Mouse (Mus musculus): Measurements from ENCODE around the gene Cabp2.
A peak's percentile ranks its signal among the peaks of the same experiment; 100 is the strongest.

Gene Cabp2

GRCm38 (mm10) chr19:4082219-4082965, 1.0 kb downstream of the Cabp2 start:
- DNase-seq (ENCODE audit: low spot score), result no peak

- no peak for DNase-seq (ENCODE audit: low spot score)
These were observed 1.9 kb downstream of the Cabp2 start for GRCm38 (mm10) chr19:4083316-4083715.

- DNase-seq (ENCODE audit: low spot score), result no peak
These were observed 2.4 kb downstream of the Cabp2 start for GRCm38 (mm10) chr19:4083826-4084225.

GRCm38 (mm10) chr19:4084984-4085383, 3.6 kb downstream of the Cabp2 start:
- no peak for DNase-seq (ENCODE audit: low spot score)

- no peak for DNase-seq (ENCODE audit: low spot score)
These were observed 4.8 kb downstream of the Cabp2 start for GRCm38 (mm10) chr19:4086156-4086555.

- DNase-seq (ENCODE audit: low spot score), result no peak
These were observed 5.7 kb downstream of the Cabp2 start for GRCm38 (mm10) chr19:4087090-4087489.

- no peak for DNase-seq (ENCODE audit: low spot score)
These were observed 6.8 kb downstream of the Cabp2 start for GRCm38 (mm10) chr19:4088146-4088545.

- no peak for DNase-seq (ENCODE audit: low spot score)
These were observed 7.8 kb downstream of the Cabp2 start for GRCm38 (mm10) chr19:4089128-4089527.

GRCm38 (mm10) chr19:4090446-4090845, 9.1 kb downstream of the Cabp2 start:
- no peak for DNase-seq (ENCODE audit: low spot score)

- no peak for DNase-seq (ENCODE audit: low spot score)
These were observed 10.0 kb downstream of the Cabp2 start for GRCm38 (mm10) chr19:4091383-4091782.

- no peak for DNase-seq (ENCODE audit: low spot score)
These were observed 11.4 kb downstream of the Cabp2 start for GRCm38 (mm10) chr19:4092750-4093149.

- DNase-seq (ENCODE audit: low spot score), result no peak
These were observed 12.4 kb downstream of the Cabp2 start for GRCm38 (mm10) chr19:4093772-4094171.

GRCm38 (mm10) chr19:4094348-4094747, 13.0 kb downstream of the Cabp2 start:
- DNase-seq (ENCODE audit: low spot score), result no peak

GRCm38 (mm10) chr19:4094774-4095303, 13.5 kb downstream of the Cabp2 start:
- no peak for DNase-seq (ENCODE audit: low spot score)

- no peak for DNase-seq (ENCODE audit: low spot score)
These were observed 14.4 kb downstream of the Cabp2 start for GRCm38 (mm10) chr19:4095802-4096201.

GRCm38 (mm10) chr19:4096642-4097440, 15.5 kb downstream of the Cabp2 start, which contains the start of gene Cdk2ap2:
Gene Cdk2ap2 (plus strand): TSS chr19:4097182.
- peak; percentile 99 for DNase-seq (ENCODE audit: low spot score)

GRCm38 (mm10) chr19:4097441-4097825, 16.1 kb downstream of the Cabp2 start:
- peak; percentile 83 for DNase-seq (ENCODE audit: low spot score)

GRCm38 (mm10) chr19:4098426-4098825, 17.0 kb downstream of the Cabp2 start:
- no peak for DNase-seq (ENCODE audit: low spot score)

GRCm38 (mm10) chr19:4099056-4099455, 17.7 kb downstream of the Cabp2 start:
- peak; percentile 90 for DNase-seq (ENCODE audit: low spot score)

- peak; percentile 83 for DNase-seq (ENCODE audit: low spot score)
These were observed 18.7 kb downstream of the Cabp2 start, which contains the start of gene Pitpnm1 for GRCm38 (mm10) chr19:4099837-4100717. Gene Pitpnm1 (plus strand): TSS chr19:4099998.

GRCm38 (mm10) chr19:4100718-4101261, 19.4 kb downstream of the Cabp2 start:
- no peak for DNase-seq (ENCODE audit: low spot score)

GRCm38 (mm10) chr19:4101466-4101865, 20.1 kb downstream of the Cabp2 start:
- no peak for DNase-seq (ENCODE audit: low spot score)

Measured in urinary bladder, postnatal 25 days (tissue).